Mouse (Mus musculus) intestine, postnatal 0 days (tissue): ENCODE measurements around the gene Wnk2. TPM values are rescaled to one million over a fixed set of nuclear protein-coding genes. Genes with fewer than 3 reads are reported as not detected.

Source experiments
- ATAC-seq: fragments of 200-750 bp; cut with Nextera tagmentation; 2 replicates; pipeline ENCODE4 v1.8.0; 2017; ENCODE audit warnings: mild to moderate bottlenecking, moderate TSS enrichment, moderate library complexity
- H3K27ac ChIP-seq: fragments of 300-500 bp; sonication (generic); 2 replicates; pipeline ENCODE4 v1.5.1; 2014; ENCODE audit warnings: mild to moderate bottlenecking, low read depth, low read length, moderate library complexity
- H3K27me3 ChIP-seq: fragments of 300-500 bp; sonication (generic); replicated peaks from 2 replicates; pipeline ENCODE4 v1.6.1; 2014; ENCODE audit warnings: low read length, mixed read lengths; ENCODE audit not compliant: control insufficient read depth, insufficient read depth
- H3K36me3 ChIP-seq: fragments of 300-500 bp; sonication (generic); 2 replicates; pipeline ENCODE4 v1.6.1; 2014; ENCODE audit warnings: mild to moderate bottlenecking, moderate library complexity; ENCODE audit not compliant: control insufficient read depth, insufficient read depth
- H3K4me1 ChIP-seq: fragments of 300-500 bp; sonication (generic); replicated peaks from 2 replicates; pipeline ENCODE4 v1.6.1; 2014; ENCODE audit warnings: antibody characterized with exemption, low read length, mixed read lengths; ENCODE audit not compliant: control insufficient read depth, insufficient read depth
- H3K4me2 ChIP-seq: fragments of 300-500 bp; sonication (generic); replicated peaks from 2 replicates; pipeline ENCODE4 v1.6.1; 2014; ENCODE audit warnings: low read depth, mild to moderate bottlenecking, moderate library complexity
- H3K4me3 ChIP-seq: fragments of 300-500 bp; sonication (generic); 2 replicates; pipeline ENCODE4 v1.5.1; 2014; ENCODE audit warnings: low read depth, low read length
- H3K9ac ChIP-seq: fragments of 300-500 bp; sonication (generic); 2 replicates; pipeline ENCODE4 v1.6.1; 2014; ENCODE audit warnings: mild to moderate bottlenecking, low read depth, low read length
- H3K9me3 ChIP-seq: fragments of 300-500 bp; sonication (generic); 2 replicates; pipeline ENCODE4 v1.6.1; 2016; ENCODE audit warnings: mixed run types; ENCODE audit not compliant: control insufficient read depth
- CTCF ChIP-seq: sonication (generic); IDR thresholded peaks from 2 replicates; pipeline ENCODE4 v1.5.1; 2016; ENCODE audit warnings: low read depth, mild to moderate bottlenecking, control low read depth, antibody characterized with exemption, moderate library complexity
- WGBS: fragments of 180-500 bp; shearing (Covaris S2); extraction: QIAGEN DNeasy Blood & Tissue Kit; methylation state at CpG from one replicate; pipeline ENCODE4 v1.1.7; 2014; 5-methylcytosine and 5-hydroxymethylcytosine counted together
- polyA plus RNA-seq: library from polyadenylated mRNA; unstranded; fragments of >200 nt; fragmentation: Nextera tagmentation; extraction: Ambion mirVana; gene quantifications from 2 replicates; pipeline ENCODE4 v1.2.1, GENCODE M21; 2015

Wnk2 gene
- 1.7 and 2.3 TPM in 2 replicates for polyA plus RNA-seq

DNA sequence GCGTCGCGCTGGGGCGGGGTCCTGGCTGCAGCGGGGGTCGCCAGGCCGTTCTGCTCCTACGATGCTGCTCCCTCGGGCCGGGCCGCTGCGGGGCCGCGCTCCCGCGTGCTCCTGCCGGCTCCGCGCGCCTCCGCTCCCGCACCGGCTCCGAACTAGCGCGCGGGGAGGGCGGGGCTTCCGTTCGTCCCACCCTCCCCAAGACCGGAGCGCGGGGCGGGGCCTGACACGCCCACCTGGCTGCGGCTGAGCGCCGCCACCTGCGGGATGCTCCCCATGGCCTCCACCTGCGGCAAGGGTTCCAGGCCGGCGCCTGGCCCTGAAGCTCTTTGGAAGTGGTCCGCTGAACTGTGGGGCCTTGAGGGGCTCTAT is at the start of gene Wnk2:
Gene Wnk2, minus strand, starts transcription at position 157 of the 369 bp plus-strand sequence.
- H3K9ac ChIP-seq: peak within 1 kb of the TSS; percentile 71
- no peak within 1 kb of the TSS; the same call in 1 of the 2 replicates for H3K27ac ChIP-seq
- H3K9me3 ChIP-seq: no peaks in the 10 kb centered on the region
- no peaks in the 10 kb centered on the region for H3K36me3 ChIP-seq
- H3K27me3 ChIP-seq: no peaks in the 10 kb centered on the region
- peak within 1 kb of the TSS; percentile 77 for H3K4me3 ChIP-seq
- H3K4me2 ChIP-seq: peak within 1 kb of the TSS; percentile 100
- under 1% methylated on average over 41 of the region's 43 CpGs for WGBS
- ATAC-seq: peak; percentile 81
- peaks cover 8% of the 10 kb centered on the region; the same call in 1 of the 2 replicates for H3K4me1 ChIP-seq
- peak; percentile 25; the same call in 1 of the 2 replicates for TF ChIP-seq CTCF

DNA sequence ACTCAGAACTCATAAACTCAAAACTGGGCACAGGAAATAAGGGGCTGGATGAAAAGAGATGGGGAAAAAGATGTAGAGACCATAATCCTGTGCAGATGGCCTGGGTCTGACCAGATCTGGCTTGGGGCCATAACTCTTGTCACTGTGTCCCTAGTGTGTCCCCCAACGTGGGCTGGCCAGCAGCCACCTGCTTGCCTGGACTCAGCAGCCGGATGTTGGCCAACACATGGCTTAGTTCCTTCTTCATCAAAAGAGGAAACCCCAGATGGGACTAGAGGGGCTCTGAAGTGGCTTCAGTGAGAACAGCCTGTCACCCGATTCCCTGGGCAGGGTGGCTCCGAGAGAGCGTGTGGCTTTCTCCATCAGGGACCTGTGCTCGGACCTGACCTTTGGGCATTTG is 49.0 kb upstream of the Wnk2 start:
- Histone ChIP-seq H3K4me3 (no peak overlapping the region), H3K36me3 (peaks cover 35% of the 10 kb centered on the region), H3K4me1 (no peaks in the 10 kb centered on the region; the same call in 1 of the 2 replicates), H3K9me3 (no peaks in the 10 kb centered on the region), H3K27me3 (no peaks in the 10 kb centered on the region), H3K9ac (no peak overlapping the region), H3K27ac (no peak overlapping the region), H3K4me2 (no peak overlapping the region)
- 71% methylated on average over 6 of the region's 6 CpGs for WGBS
- TF ChIP-seq CTCF: no peak
- no peak for ATAC-seq

DNA sequence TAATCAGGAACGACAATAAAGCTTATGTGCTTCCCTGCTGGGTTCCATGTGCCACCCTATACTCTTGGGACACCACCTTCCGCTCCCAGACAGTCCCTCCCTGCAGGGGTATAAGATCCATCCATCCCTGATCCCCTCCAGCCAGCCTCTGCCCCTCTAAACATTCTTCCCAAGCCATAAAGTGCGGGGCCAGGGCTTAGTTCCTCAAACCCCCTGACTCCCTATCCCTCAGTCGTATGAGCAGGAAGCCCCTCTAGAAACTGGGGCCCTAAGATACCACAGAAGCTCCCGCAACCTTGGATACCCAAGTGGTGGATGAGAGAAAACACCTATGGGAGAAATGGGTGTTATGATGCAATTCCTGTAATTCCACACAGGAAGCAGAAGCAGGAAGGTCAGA is 48.4 kb upstream of the Wnk2 start:
- no peaks in the 10 kb centered on the region for H3K27me3 ChIP-seq
- no peak for ATAC-seq
- no peaks in the 10 kb centered on the region for H3K9me3 ChIP-seq
- WGBS: 74% methylated on average over 5 of the region's 5 CpGs
- no peak overlapping the region for H3K27ac ChIP-seq
- H3K9ac ChIP-seq: no peak overlapping the region
- H3K4me1 ChIP-seq: no peaks in the 10 kb centered on the region; the same call in 1 of the 2 replicates
- no peak overlapping the region for H3K4me3 ChIP-seq
- no peak for TF ChIP-seq CTCF
- H3K4me2 ChIP-seq: no peak overlapping the region
- H3K36me3 ChIP-seq: peaks cover 35% of the 10 kb centered on the region

DNA sequence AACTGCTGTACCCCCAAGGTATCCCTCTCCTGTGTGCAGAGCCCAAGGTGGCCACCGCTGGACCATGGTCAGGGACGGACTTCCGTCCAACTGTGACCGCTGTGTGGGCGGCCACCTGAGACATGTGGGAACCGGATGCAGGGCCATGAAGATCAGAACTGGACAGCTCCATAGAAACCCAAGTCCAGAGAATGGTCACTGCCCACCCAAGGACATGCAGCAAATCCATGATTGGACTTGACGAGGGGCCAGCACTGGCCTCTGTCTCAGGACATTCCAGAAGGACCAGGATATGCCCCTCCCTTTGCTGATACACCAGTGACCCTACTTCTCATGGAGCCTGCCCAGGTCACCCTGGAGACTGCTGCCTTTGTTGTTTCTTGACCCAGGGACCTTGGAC is 47.8 kb upstream of the Wnk2 start:
- Histone ChIP-seq H3K4me3 (no peak overlapping the region), H3K27me3 (no peaks in the 10 kb centered on the region), H3K4me1 (peaks cover 2% of the 10 kb centered on the region; the same call in 1 of the 2 replicates), H3K9me3 (no peaks in the 10 kb centered on the region), H3K9ac (no peak overlapping the region), H3K36me3 (peaks cover 35% of the 10 kb centered on the region), H3K4me2 (no peak overlapping the region), H3K27ac (no peak overlapping the region)
- TF ChIP-seq CTCF: no peak
- WGBS: 87% methylated on average over 7 of the region's 7 CpGs
- no peak for ATAC-seq

DNA sequence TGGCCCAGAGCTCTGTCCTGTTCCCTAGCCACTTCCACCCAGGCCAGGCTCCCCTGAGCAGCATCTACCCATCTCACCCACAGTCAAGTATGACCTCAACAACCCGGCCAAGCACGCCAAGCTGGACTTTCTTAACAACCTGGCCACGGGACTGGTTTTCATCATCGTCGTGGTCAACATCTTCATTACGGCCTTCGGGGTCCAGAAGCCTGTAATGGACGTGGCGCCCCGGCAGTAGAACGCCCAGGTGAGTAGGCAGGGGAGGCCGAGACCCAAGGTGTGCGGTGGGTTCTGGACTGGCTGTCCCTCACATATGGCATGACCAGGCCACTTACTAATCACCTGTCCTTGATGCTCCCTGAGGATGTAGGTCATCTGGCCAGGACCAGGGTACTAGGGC is 47.0 kb upstream of the Wnk2 start:
- Histone ChIP-seq H3K4me2 (no peak overlapping the region), H3K9me3 (no peaks in the 10 kb centered on the region), H3K4me3 (no peak overlapping the region), H3K27me3 (no peaks in the 10 kb centered on the region), H3K36me3 (peaks cover 35% of the 10 kb centered on the region), H3K27ac (no peak overlapping the region), H3K9ac (no peak overlapping the region), H3K4me1 (peaks cover 9% of the 10 kb centered on the region; the same call in 1 of the 2 replicates)
- ATAC-seq: no peak
- whole genome bisulfite sequencing: 94% methylated on average over 13 of the region's 13 CpGs
- no peak for TF ChIP-seq CTCF

DNA sequence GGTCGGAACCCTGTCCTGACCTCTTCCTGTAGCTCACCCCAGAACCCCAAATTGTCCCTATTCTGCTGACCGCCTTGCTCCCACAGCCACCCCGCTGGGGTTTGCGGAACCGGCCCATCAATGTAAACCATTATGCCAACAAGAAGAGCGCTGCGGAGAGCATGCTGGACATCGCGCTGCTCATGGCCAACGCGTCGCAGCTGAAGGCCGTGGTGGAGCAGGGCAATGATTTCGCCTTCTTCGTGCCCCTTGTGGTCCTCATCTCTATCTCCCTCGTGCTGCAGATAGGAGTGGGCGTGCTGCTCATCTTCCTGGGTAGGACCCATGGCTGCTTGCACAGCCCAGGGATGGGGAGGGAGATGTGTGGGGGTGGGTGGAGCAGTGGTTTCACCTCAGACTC is 45.8 kb upstream of the Wnk2 start:
- Histone ChIP-seq H3K27ac (no peak overlapping the region), H3K36me3 (peaks cover 35% of the 10 kb centered on the region), H3K9ac (no peak overlapping the region), H3K4me3 (no peak overlapping the region), H3K9me3 (no peaks in the 10 kb centered on the region), H3K4me1 (peaks cover 15% of the 10 kb centered on the region; the same call in 1 of the 2 replicates), H3K4me2 (no peak overlapping the region), H3K27me3 (no peaks in the 10 kb centered on the region)
- 94% methylated on average over 17 of the region's 17 CpGs for WGBS
- no peak for ATAC-seq
- TF ChIP-seq CTCF: no peak
